Mouse (Mus musculus) limb, embryonic 13.5 days (tissue): Measurements from ENCODE around the gene Dazap2. TPM values are rescaled to one million over a fixed set of nuclear protein-coding genes. Genes with fewer than 3 reads are reported as not detected.
A peak's percentile ranks its signal among the peaks of the same experiment; 100 is the strongest.
"Not testable (repeated sequence)": the region's sequence is repeated elsewhere in the genome, so short reads cannot be mapped to it uniquely, and the experiment has no call there.

Experiments
- ATAC-seq: fragments of 200-750 bp; cut with Nextera tagmentation; 2 replicates; pipeline ENCODE4 v1.8.0; 2017; ENCODE audit warnings: low read depth, moderate number of reproducible peaks, moderate TSS enrichment; ENCODE audit not compliant: low FRiP score
- H3K27ac ChIP-seq: fragments of 300-500 bp; sonication (generic); 2 replicates; pipeline ENCODE4 v1.5.1; 2015; ENCODE audit warnings: inconsistent platforms, mild to moderate bottlenecking, moderate library complexity
- H3K27me3 ChIP-seq: fragments of 300-500 bp; sonication (generic); 2 replicates; pipeline ENCODE4 v1.6.1; 2015; ENCODE audit warnings: mild to moderate bottlenecking, inconsistent platforms
- H3K36me3 ChIP-seq: fragments of 300-500 bp; sonication (generic); 2 replicates; pipeline ENCODE4 v1.6.1; 2015; ENCODE audit warnings: inconsistent platforms, mild to moderate bottlenecking, moderate library complexity
- H3K4me1 ChIP-seq: fragments of 300-500 bp; sonication (generic); 2 replicates; pipeline ENCODE4 v1.6.1; 2015; ENCODE audit warnings: inconsistent platforms
- H3K4me2 ChIP-seq: fragments of 300-500 bp; sonication (generic); replicated peaks from 2 replicates; pipeline ENCODE4 v1.6.1; 2015; ENCODE audit warnings: inconsistent platforms, mild to moderate bottlenecking, moderate library complexity
- H3K4me3 ChIP-seq: fragments of 300-500 bp; sonication (generic); 2 replicates; pipeline ENCODE4 v1.5.1; 2015; ENCODE audit warnings: moderate library complexity, mild to moderate bottlenecking, inconsistent platforms
- H3K9ac ChIP-seq: fragments of 300-500 bp; sonication (generic); 2 replicates; pipeline ENCODE4 v1.6.1; 2015; ENCODE audit warnings: mild to moderate bottlenecking, inconsistent platforms
- H3K9me3 ChIP-seq: fragments of 300-500 bp; sonication (generic); 2 replicates; pipeline ENCODE4 v1.6.1; 2016; ENCODE audit warnings: inconsistent platforms
- WGBS: fragments of 180-500 bp; shearing (Covaris S2); methylation state at CpG from one replicate; pipeline ENCODE4 v1.1.7; 2015; 5-methylcytosine and 5-hydroxymethylcytosine counted together
- polyA plus RNA-seq: library from polyadenylated mRNA; unstranded; fragments of >200 nt; fragmentation: Nextera tagmentation; extraction: Ambion mirVana; gene quantifications from 2 replicates; pipeline ENCODE4 v1.2.1, GENCODE M21; 2015

The Dazap2 gene
- polyA plus RNA-seq, 1 experiment from 2014 or later: 143 TPM

DNA sequence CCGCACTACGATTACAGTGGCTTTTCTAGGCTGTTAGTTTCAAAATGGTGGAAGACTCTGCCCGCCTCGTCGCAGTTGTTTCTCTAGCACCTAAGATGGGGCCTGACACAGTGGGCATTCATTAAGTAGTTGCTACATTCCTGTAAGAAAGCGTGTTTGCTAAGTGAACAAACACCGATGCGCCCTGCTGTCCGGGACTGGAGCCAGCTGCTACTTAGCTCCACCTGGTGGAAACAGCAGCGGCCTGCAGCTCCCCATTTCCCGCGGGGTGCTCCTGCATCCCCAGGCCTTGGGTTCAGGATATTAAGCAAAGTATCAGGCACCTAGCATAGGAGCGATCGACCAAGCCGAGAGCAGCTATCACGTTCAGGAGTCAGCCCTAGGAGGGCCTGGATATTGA is 1.6 kb upstream of the Dazap2 start:
- peaks cover 11% of the 10 kb centered on the region for H3K36me3 ChIP-seq
- peak overlapping the region; percentile 30 for H3K4me3 ChIP-seq
- peak overlapping the region; percentile 70 for H3K4me2 ChIP-seq
- no peak overlapping the region for H3K27ac ChIP-seq
- no peaks in the 10 kb centered on the region for H3K9me3 ChIP-seq
- 9% methylated on average over 16 of the region's 16 CpGs for WGBS
- no peak for ATAC-seq
- H3K9ac ChIP-seq: peak overlapping the region; percentile 43
- H3K27me3 ChIP-seq: peaks cover 15% of the 10 kb centered on the region
- H3K4me1 ChIP-seq: peaks cover 20% of the 10 kb centered on the region

GRCm38 (mm10) chr15:100614218-100614995 is 742 bp upstream of the Dazap2 start:
- Histone ChIP-seq H3K4me1 (peaks cover 20% of the 10 kb centered on the region), H3K4me2 (peak overlapping the region; percentile 70), H3K4me3 (peak overlapping the region; percentile 69), H3K36me3 (peaks cover 20% of the 10 kb centered on the region), H3K9me3 (no peaks in the 10 kb centered on the region), H3K27ac (peak overlapping the region; percentile 6; the same call in 1 of the 2 replicates), H3K9ac (peak overlapping the region; percentile 65), H3K27me3 (peaks cover 13% of the 10 kb centered on the region)
- ATAC-seq: peak; percentile 0; the same call in 1 of the 2 replicates
- 12% methylated on average over 43 of the region's 43 CpGs for WGBS

DNA sequence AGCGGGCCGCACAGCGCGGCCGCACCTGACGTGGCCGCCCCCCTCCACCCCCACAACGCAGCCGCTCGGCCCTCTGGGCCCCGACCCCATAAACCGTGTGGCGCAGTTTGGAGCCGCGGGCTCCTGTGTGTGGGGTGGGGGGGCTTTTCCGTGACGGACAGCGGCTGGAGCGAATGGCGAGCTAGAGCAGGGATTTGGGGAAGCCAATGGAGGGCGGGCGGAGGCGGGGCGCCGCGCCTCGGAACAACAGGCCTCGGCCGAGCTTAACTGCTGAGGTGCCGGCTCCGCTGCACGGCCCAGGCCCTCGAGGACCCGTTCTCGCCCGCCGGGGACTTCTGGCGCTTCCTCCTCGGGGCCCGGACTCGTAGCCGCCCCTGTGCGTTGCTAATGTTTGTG is 674 bp downstream of the Dazap2 start:
- Histone ChIP-seq H3K27ac (peak overlapping the region; percentile 91), H3K4me2 (peak overlapping the region; percentile 75), H3K27me3 (peaks cover 6% of the 10 kb centered on the region; the same call in 1 of the 2 replicates), H3K4me1 (peaks cover 20% of the 10 kb centered on the region), H3K9me3 (no peaks in the 10 kb centered on the region), H3K36me3 (peaks cover 33% of the 10 kb centered on the region), H3K4me3 (peak overlapping the region; percentile 69), H3K9ac (peak overlapping the region; percentile 85)
- WGBS: 0% methylated on average over 41 of the region's 43 CpGs
- ATAC-seq: peak; percentile 88

DNA sequence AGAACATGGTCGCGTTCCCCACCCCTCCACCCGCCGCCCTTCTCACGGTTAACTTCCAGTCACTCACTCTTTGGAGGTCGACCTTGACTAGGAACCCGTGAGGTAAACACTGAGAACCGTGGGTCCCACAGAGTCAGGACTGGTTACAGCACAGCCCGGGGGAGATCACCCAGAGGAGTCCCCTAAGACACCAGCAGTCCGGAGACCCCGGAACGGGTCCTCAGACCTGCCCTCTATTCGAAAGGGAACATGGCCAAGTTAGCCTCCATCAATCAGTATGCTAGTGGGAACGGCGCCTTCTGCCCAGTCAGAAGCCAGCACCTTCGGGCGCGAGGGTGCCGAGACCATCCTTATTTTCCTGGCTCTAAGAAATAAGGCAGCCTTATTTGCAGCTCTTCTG is 1.1 kb downstream of the Dazap2 start:
- Histone ChIP-seq H3K4me1 (peaks cover 20% of the 10 kb centered on the region), H3K36me3 (peaks cover 35% of the 10 kb centered on the region), H3K4me2 (peak overlapping the region; percentile 75), H3K27ac (peak overlapping the region; percentile 91), H3K4me3 (peak overlapping the region; percentile 69), H3K27me3 (peaks cover 6% of the 10 kb centered on the region; the same call in 1 of the 2 replicates), H3K9me3 (no peaks in the 10 kb centered on the region), H3K9ac (peak overlapping the region; percentile 85)
- under 1% methylated on average over 19 of the region's 19 CpGs for WGBS
- ATAC-seq: peak; percentile 10; the same call in 1 of the 2 replicates

GRCm38 (mm10) chr15:100619200-100619599 is 4.1 kb downstream of the Dazap2 start:
- peaks cover 35% of the 10 kb centered on the region for H3K36me3 ChIP-seq
- H3K9ac ChIP-seq: no peak overlapping the region
- H3K4me3 ChIP-seq: no peak overlapping the region
- WGBS: 83% methylated on average over 7 of the region's 7 CpGs
- H3K9me3 ChIP-seq: no peaks in the 10 kb centered on the region
- H3K4me2 ChIP-seq: no peak overlapping the region
- ATAC-seq: no peak
- H3K27me3 ChIP-seq: no peaks in the 10 kb centered on the region
- H3K4me1 ChIP-seq: peaks cover 11% of the 10 kb centered on the region
- H3K27ac ChIP-seq: no peak overlapping the region

DNA sequence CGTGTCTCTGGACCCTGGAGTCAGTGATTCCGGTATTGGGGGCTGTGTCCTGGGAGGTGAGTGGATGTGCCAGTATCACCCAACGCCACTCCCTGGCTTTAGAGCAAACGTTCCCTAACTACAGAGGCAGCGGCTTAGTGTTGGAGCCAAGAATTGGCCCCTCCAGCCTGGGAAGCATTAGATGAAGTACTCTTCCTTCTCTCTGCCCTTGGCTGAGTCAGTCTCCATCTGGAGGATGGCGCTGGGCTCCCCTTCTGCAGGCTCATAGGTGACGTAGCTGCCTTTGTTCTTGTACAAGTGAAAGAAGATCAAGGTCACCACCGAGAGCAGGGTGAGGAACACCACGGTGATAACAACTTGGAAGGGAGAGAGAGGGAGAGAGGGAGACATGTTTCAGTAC is 6.5 kb downstream of the Dazap2 start:
- ATAC-seq: not testable (repeated sequence)

GRCm38 (mm10) chr15:100622164-100622563 is 7.0 kb downstream of the Dazap2 start:
- 85% methylated on average over 7 of the region's 7 CpGs for WGBS
- no peaks in the 10 kb centered on the region for H3K4me1 ChIP-seq
- ATAC-seq: no peak
- no peak overlapping the region for H3K9ac ChIP-seq
- no peak overlapping the region for H3K4me3 ChIP-seq
- no peak overlapping the region for H3K4me2 ChIP-seq
- no peak overlapping the region for H3K27ac ChIP-seq
- H3K9me3 ChIP-seq: no peaks in the 10 kb centered on the region
- no peaks in the 10 kb centered on the region for H3K27me3 ChIP-seq
- peaks cover 35% of the 10 kb centered on the region for H3K36me3 ChIP-seq

More for the DNA sequence above, 6.5 kb downstream of the Dazap2 start:
- H3K27me3 ChIP-seq, H3K27ac ChIP-seq, H3K9ac ChIP-seq, H3K9me3 ChIP-seq, H3K4me3 ChIP-seq, H3K4me1 ChIP-seq, H3K4me2 ChIP-seq: not testable (repeated sequence)
- WGBS: 68% methylated on average over 9 of the region's 9 CpGs
- H3K36me3 ChIP-seq: peaks cover 35% of the 10 kb centered on the region

DNA sequence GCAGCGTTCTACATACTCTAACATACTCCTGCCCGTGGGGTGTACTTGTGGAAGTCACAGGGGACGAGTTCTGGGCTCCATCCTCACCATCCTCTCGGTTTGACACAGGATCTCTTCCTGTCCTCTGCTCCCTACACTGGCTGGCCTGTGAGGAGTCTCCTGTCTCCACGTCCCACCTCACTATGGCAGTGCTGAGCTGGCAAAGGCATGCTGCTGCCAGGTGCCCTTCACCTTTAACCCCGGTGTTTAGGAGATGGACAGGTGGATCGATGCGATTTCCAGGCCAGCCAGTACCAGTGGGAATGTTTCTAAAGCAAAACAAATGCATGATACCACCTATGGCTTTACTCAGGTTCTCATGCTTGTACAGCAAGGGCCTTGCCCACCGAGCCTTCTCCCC is 8.6 kb downstream of the Dazap2 start:
- no peak for ATAC-seq
- no peak overlapping the region for H3K27ac ChIP-seq
- H3K9ac ChIP-seq: no peak overlapping the region
- 86% methylated on average over 9 of the region's 9 CpGs for WGBS
- no peak overlapping the region for H3K4me3 ChIP-seq
- no peaks in the 10 kb centered on the region for H3K9me3 ChIP-seq
- H3K27me3 ChIP-seq: no peaks in the 10 kb centered on the region
- peaks cover 22% of the 10 kb centered on the region for H3K36me3 ChIP-seq
- H3K4me2 ChIP-seq: no peak overlapping the region
- peaks cover 11% of the 10 kb centered on the region for H3K4me1 ChIP-seq

DNA sequence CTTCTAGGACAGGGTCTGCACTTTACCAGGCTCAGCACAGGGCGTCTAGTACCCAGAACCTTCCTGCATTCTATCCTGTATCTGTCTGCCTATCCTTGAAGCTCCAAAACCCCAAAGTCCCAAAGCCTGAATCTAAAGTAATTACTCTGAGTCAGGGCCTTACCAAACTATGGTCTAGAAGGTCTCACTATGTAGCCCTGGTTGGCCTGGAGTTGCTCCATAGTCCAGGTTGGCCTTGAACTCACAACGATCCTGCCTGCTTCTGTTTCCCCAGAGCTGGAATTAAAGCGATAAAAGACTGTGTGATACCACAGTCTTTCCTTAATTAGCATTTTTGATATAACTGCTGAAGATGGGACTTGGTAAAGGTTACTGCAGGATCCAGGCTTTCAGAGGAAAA is 9.3 kb downstream of the Dazap2 start:
- Histone ChIP-seq H3K27ac (no peak overlapping the region), H3K4me1 (peaks cover 11% of the 10 kb centered on the region), H3K27me3 (no peaks in the 10 kb centered on the region), H3K4me3 (no peak overlapping the region), H3K4me2 (no peak overlapping the region), H3K9me3 (no peaks in the 10 kb centered on the region), H3K36me3 (peaks cover 15% of the 10 kb centered on the region), H3K9ac (no peak overlapping the region)
- ATAC-seq: no peak
- WGBS: 92% methylated on average over 3 of the region's 3 CpGs

DNA sequence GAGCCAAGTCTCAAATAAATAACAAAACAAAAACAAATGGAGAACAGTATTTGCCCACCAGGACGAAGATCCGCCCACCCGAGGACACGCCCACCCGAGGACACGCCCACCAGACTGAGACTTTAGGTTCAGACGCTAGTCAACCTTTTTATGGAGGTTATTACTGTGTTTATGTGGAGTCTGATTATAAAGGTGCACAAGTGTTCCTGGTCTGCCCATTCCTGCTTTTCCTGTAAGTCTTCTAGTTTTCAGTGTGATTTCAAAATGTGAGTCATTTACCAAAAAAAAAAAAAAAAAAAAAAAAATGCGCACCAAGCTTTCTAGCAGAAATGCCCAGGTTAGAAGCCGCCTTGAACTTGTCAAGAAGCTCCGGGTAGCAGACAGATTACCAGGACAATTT is 12.1 kb downstream of the Dazap2 start:
- H3K36me3 ChIP-seq: no peaks in the 10 kb centered on the region
- 0 out of 2 replicates have a peak, but pooled peaks cover 5% of the 10 kb centered on the region for H3K27me3 ChIP-seq
- H3K4me1 ChIP-seq: peaks cover 11% of the 10 kb centered on the region
- H3K9me3 ChIP-seq: no peaks in the 10 kb centered on the region
- H3K9ac ChIP-seq: no peak overlapping the region
- no peak for ATAC-seq
- peak overlapping the region; percentile 34 for H3K4me2 ChIP-seq
- peak overlapping the region; percentile 52; the same call in 1 of the 2 replicates for H3K27ac ChIP-seq
- H3K4me3 ChIP-seq: no peak overlapping the region
- 14% methylated on average over 10 of the region's 10 CpGs for WGBS

DNA sequence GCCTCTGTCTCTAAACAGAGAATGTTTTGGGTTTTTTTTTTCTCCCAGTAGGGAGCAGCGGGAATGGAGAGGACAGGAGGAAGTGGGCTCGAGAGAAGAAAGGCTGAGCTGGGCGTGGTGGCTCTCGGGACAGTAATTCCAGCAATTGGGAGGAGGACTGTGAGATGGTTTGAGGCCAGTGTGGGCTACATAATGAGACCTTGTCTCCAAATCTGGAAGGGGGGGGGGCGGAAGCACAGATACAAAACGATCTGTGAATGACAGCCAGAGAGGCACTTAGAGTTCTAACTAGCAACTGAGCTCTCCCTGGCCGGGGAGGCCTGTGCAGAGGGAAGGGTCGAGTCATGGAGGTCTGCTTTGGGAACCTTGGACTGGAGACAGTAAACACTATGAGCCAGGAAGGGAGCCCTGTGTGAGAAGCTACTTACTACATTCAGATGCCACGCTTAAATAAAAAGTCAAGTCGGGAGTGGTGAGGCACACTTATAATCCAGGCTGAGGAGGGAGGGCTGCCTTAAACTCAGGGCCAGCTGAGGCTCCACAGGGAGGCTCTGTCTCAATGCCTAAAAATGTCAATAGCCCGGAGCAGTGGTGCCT is 12.7 kb downstream of the Dazap2 start:
- H3K9ac ChIP-seq: 0 out of 2 replicates have a peak overlapping the region, but pooled peaks have one; percentile 13
- peaks cover 10% of the 10 kb centered on the region; the same call in 1 of the 2 replicates for H3K27me3 ChIP-seq
- H3K4me1 ChIP-seq: peaks cover 11% of the 10 kb centered on the region
- 7% methylated on average over 11 of the region's 11 CpGs for WGBS
- no peak for ATAC-seq
- H3K36me3 ChIP-seq: no peaks in the 10 kb centered on the region
- H3K4me2 ChIP-seq: peak overlapping the region; percentile 34
- H3K9me3 ChIP-seq: no peaks in the 10 kb centered on the region
- H3K4me3 ChIP-seq: no peak overlapping the region
- H3K27ac ChIP-seq: peak overlapping the region; percentile 52; the same call in 1 of the 2 replicates

DNA sequence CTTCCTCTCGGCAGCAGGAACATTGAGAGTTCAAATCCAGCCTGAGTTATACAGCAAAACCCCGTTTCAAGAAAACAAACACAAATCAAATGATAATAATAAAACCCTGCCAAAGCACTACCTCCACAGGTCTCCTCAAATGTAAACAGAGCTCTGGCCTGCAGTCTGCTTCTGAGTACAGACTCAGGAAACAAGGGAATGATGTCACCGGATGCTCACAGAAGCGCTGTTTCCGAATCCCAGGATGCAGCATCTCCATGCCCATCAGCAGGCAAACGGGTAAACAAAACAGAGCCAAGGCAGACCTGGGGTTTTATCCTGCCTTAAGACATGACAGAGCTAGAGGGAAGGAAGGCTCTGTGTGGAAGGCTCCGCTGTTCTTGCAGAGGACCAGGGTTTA is 13.6 kb downstream of the Dazap2 start:
- no peak overlapping the region for H3K4me3 ChIP-seq
- WGBS: 38% methylated on average over 7 of the region's 7 CpGs
- H3K27me3 ChIP-seq: peaks cover 18% of the 10 kb centered on the region

More for the DNA sequence above, 13.6 kb downstream of the Dazap2 start:
- ATAC-seq: no peak
- Histone ChIP-seq H3K9me3 (no peaks in the 10 kb centered on the region), H3K9ac (no peak overlapping the region), H3K36me3 (no peaks in the 10 kb centered on the region), H3K4me1 (peaks cover 11% of the 10 kb centered on the region), H3K27ac (no peak overlapping the region), H3K4me2 (no peak overlapping the region)
